Mouse (Mus musculus): ENCODE data around the gene Flt3. TPM values are rescaled to one million over a fixed set of nuclear protein-coding genes. Genes with fewer than 3 reads are reported as not detected.

Gene Flt3
- polyA plus RNA-seq, 1 experiment from 2014 or later: 0.27 TPM

GRCm38 (mm10) chr5:147440996-147441507 is 40.8 kb upstream of the Flt3 start:
- no peaks in the 10 kb centered on the region for H3K27me3 ChIP-seq (ENCODE audit: control insufficient read depth, insufficient read depth, low read length)
- ATAC-seq (replicated peaks; ENCODE audit: insufficient number of reproducible peaks, low FRiP score, low TSS enrichment, low read depth) (no peak), DNase-seq (ENCODE audit: low spot score) (no peak)
- H3K9ac ChIP-seq (replicated peaks; ENCODE audit: low read length): no peak overlapping the region
- H3K4me1 ChIP-seq (ENCODE audit: control insufficient read depth, insufficient read depth, low read length): no peaks in the 10 kb centered on the region; the same call in 1 of the 2 replicates
- H3K4me3 ChIP-seq (ENCODE audit: low read depth, low read length): no peak overlapping the region
- H3K9me3 ChIP-seq (replicated peaks; ENCODE audit: control insufficient read depth, low read length): no peaks in the 10 kb centered on the region
- no peak overlapping the region for H3K27ac ChIP-seq (replicated peaks; ENCODE audit: low read depth, low read length)
- WGBS: 73% methylated on average over 3 of the region's 3 CpGs
- no peak overlapping the region for H3K4me2 ChIP-seq (ENCODE audit: low read depth, low read length)
- H3K36me3 ChIP-seq (replicated peaks; ENCODE audit: control insufficient read depth, insufficient read depth, low read depth, low read length): no peaks in the 10 kb centered on the region

- Histone ChIP-seq H3K36me3 (replicated peaks; ENCODE audit: control insufficient read depth, insufficient read depth, low read depth, low read length) (no peaks in the 10 kb centered on the region), H3K4me2 (ENCODE audit: low read depth, low read length) (no peak overlapping the region), H3K4me3 (ENCODE audit: low read depth, low read length) (no peak overlapping the region), H3K4me1 (ENCODE audit: control insufficient read depth, insufficient read depth, low read length) (no peaks in the 10 kb centered on the region; the same call in 1 of the 2 replicates), H3K9ac (replicated peaks; ENCODE audit: low read length) (no peak overlapping the region), H3K27me3 (ENCODE audit: control insufficient read depth, insufficient read depth, low read length) (no peaks in the 10 kb centered on the region), H3K27ac (replicated peaks; ENCODE audit: low read depth, low read length) (no peak overlapping the region), H3K9me3 (replicated peaks; ENCODE audit: control insufficient read depth, low read length) (no peaks in the 10 kb centered on the region)
- no peak for ATAC-seq (replicated peaks; ENCODE audit: insufficient number of reproducible peaks, low FRiP score, low TSS enrichment, low read depth)
- DNase-seq (ENCODE audit: low spot score): no peak
- WGBS: 86% methylated on average over 5 of the region's 5 CpGs
These were observed 36.2 kb upstream of the Flt3 start for GRCm38 (mm10) chr5:147436491-147436890.

- Histone ChIP-seq H3K27me3 (ENCODE audit: control insufficient read depth, insufficient read depth, low read length) (no peaks in the 10 kb centered on the region), H3K36me3 (replicated peaks; ENCODE audit: control insufficient read depth, insufficient read depth, low read depth, low read length) (no peaks in the 10 kb centered on the region), H3K4me1 (ENCODE audit: control insufficient read depth, insufficient read depth, low read length) (no peaks in the 10 kb centered on the region; the same call in 1 of the 2 replicates), H3K27ac (replicated peaks; ENCODE audit: low read depth, low read length) (no peak overlapping the region), H3K4me2 (ENCODE audit: low read depth, low read length) (no peak overlapping the region), H3K9ac (replicated peaks; ENCODE audit: low read length) (no peak overlapping the region), H3K4me3 (ENCODE audit: low read depth, low read length) (no peak overlapping the region), H3K9me3 (replicated peaks; ENCODE audit: control insufficient read depth, low read length) (no peaks in the 10 kb centered on the region)
- DNase-seq (ENCODE audit: low spot score): no peak
- 67% methylated on average over 2 of the region's 2 CpGs for WGBS
- ATAC-seq (replicated peaks; ENCODE audit: insufficient number of reproducible peaks, low FRiP score, low TSS enrichment, low read depth): no peak
These were observed 35.5 kb upstream of the Flt3 start for GRCm38 (mm10) chr5:147435751-147436150.

GRCm38 (mm10) chr5:147435224-147435623 is 34.9 kb upstream of the Flt3 start:
- Histone ChIP-seq H3K9me3 (replicated peaks; ENCODE audit: control insufficient read depth, low read length) (no peaks in the 10 kb centered on the region), H3K9ac (replicated peaks; ENCODE audit: low read length) (no peak overlapping the region), H3K27ac (replicated peaks; ENCODE audit: low read depth, low read length) (no peak overlapping the region), H3K27me3 (ENCODE audit: control insufficient read depth, insufficient read depth, low read length) (no peaks in the 10 kb centered on the region), H3K36me3 (replicated peaks; ENCODE audit: control insufficient read depth, insufficient read depth, low read depth, low read length) (no peaks in the 10 kb centered on the region), H3K4me3 (ENCODE audit: low read depth, low read length) (no peak overlapping the region), H3K4me1 (ENCODE audit: control insufficient read depth, insufficient read depth, low read length) (no peaks in the 10 kb centered on the region; the same call in 1 of the 2 replicates), H3K4me2 (ENCODE audit: low read depth, low read length) (no peak overlapping the region)
- WGBS: 79% methylated on average over 4 of the region's 4 CpGs
- no peak for DNase-seq (ENCODE audit: low spot score)
- ATAC-seq (replicated peaks; ENCODE audit: insufficient number of reproducible peaks, low FRiP score, low TSS enrichment, low read depth): no peak

- H3K4me2 ChIP-seq (ENCODE audit: low read depth, low read length): no peak overlapping the region
- ATAC-seq (replicated peaks; ENCODE audit: insufficient number of reproducible peaks, low FRiP score, low TSS enrichment, low read depth): no peak
- H3K27me3 ChIP-seq (ENCODE audit: control insufficient read depth, insufficient read depth, low read length): no peaks in the 10 kb centered on the region
- 90% methylated on average over 8 of the region's 8 CpGs for WGBS
- H3K9ac ChIP-seq (replicated peaks; ENCODE audit: low read length): no peak overlapping the region
- H3K9me3 ChIP-seq (replicated peaks; ENCODE audit: control insufficient read depth, low read length): no peaks in the 10 kb centered on the region
- H3K36me3 ChIP-seq (replicated peaks; ENCODE audit: control insufficient read depth, insufficient read depth, low read depth, low read length): no peaks in the 10 kb centered on the region
- H3K27ac ChIP-seq (replicated peaks; ENCODE audit: low read depth, low read length): no peak overlapping the region
- no peak for DNase-seq (ENCODE audit: low spot score)
- H3K4me3 ChIP-seq (ENCODE audit: low read depth, low read length): no peak overlapping the region
- no peaks in the 10 kb centered on the region; the same call in 1 of the 2 replicates for H3K4me1 ChIP-seq (ENCODE audit: control insufficient read depth, insufficient read depth, low read length)
These were observed 32.6 kb upstream of the Flt3 start for GRCm38 (mm10) chr5:147432927-147433326.

GRCm38 (mm10) chr5:147430936-147431839 is 30.9 kb upstream of the Flt3 start:
- Histone ChIP-seq H3K9ac (replicated peaks; ENCODE audit: low read length) (peak overlapping the region; percentile 98), H3K9me3 (replicated peaks; ENCODE audit: control insufficient read depth, low read length) (no peaks in the 10 kb centered on the region), H3K27ac (replicated peaks; ENCODE audit: low read depth, low read length) (peak overlapping the region; percentile 98), H3K4me1 (ENCODE audit: control insufficient read depth, insufficient read depth, low read length) (no peaks in the 10 kb centered on the region), H3K4me2 (ENCODE audit: low read depth, low read length) (peak overlapping the region; percentile 59), H3K27me3 (ENCODE audit: control insufficient read depth, insufficient read depth, low read length) (no peaks in the 10 kb centered on the region), H3K4me3 (ENCODE audit: low read depth, low read length) (peak overlapping the region; percentile 99), H3K36me3 (replicated peaks; ENCODE audit: control insufficient read depth, insufficient read depth, low read depth, low read length) (no peaks in the 10 kb centered on the region)
- under 1% methylated on average over 62 of the region's 68 CpGs for WGBS
- ATAC-seq (replicated peaks; ENCODE audit: insufficient number of reproducible peaks, low FRiP score, low TSS enrichment, low read depth) (peak; percentile 60), DNase-seq (ENCODE audit: low spot score) (peak; percentile 64)

GRCm38 (mm10) chr5:147430361-147430935 is 30.2 kb upstream of the Flt3 start:
- ATAC-seq (replicated peaks; ENCODE audit: insufficient number of reproducible peaks, low FRiP score, low TSS enrichment, low read depth) (peak; percentile 86), DNase-seq (ENCODE audit: low spot score) (peak; percentile 40)
- Histone ChIP-seq H3K27me3 (ENCODE audit: control insufficient read depth, insufficient read depth, low read length) (no peaks in the 10 kb centered on the region), H3K9ac (replicated peaks; ENCODE audit: low read length) (peak overlapping the region; percentile 98), H3K27ac (replicated peaks; ENCODE audit: low read depth, low read length) (peak overlapping the region; percentile 98), H3K4me1 (ENCODE audit: control insufficient read depth, insufficient read depth, low read length) (no peaks in the 10 kb centered on the region), H3K9me3 (replicated peaks; ENCODE audit: control insufficient read depth, low read length) (no peaks in the 10 kb centered on the region), H3K4me3 (ENCODE audit: low read depth, low read length) (peak overlapping the region; percentile 99), H3K4me2 (ENCODE audit: low read depth, low read length) (peak overlapping the region; percentile 59), H3K36me3 (replicated peaks; ENCODE audit: control insufficient read depth, insufficient read depth, low read depth, low read length) (no peaks in the 10 kb centered on the region)
- WGBS: under 1% methylated on average over 52 of the region's 91 CpGs

All from embryonic facial prominence, embryonic 11.5 days (tissue).